Mouse (Mus musculus) heart, postnatal 0 days (tissue): ENCODE measurements around the gene Kyat1. TPM values are rescaled to one million over a fixed set of nuclear protein-coding genes. Genes with fewer than 3 reads are reported as not detected.

Experiments used
- ATAC-seq: fragments of 200-750 bp; cut with Nextera tagmentation; 2 replicates; pipeline ENCODE4 v1.8.0; 2017; ENCODE audit warnings: low read depth, moderate number of reproducible peaks, moderate library complexity; ENCODE audit not compliant: insufficient read depth
- DNase-seq: peaks from one replicate; pipeline ENCODE4 v3.0.0-alpha.2; 2016; ENCODE audit warnings: low spot score
- H3K27ac ChIP-seq: fragments of 300-500 bp; sonication (generic); 2 replicates; pipeline ENCODE4 v1.5.1; 2014; ENCODE audit warnings: low read depth, mild to moderate bottlenecking
- H3K27me3 ChIP-seq: fragments of 300-500 bp; sonication (generic); 2 replicates; pipeline ENCODE4 v1.6.1; 2014; ENCODE audit warnings: low read length, mixed read lengths; ENCODE audit not compliant: control insufficient read depth, insufficient read depth
- H3K36me3 ChIP-seq: fragments of 300-500 bp; sonication (generic); replicated peaks from 2 replicates; pipeline ENCODE4 v1.6.1; 2014; ENCODE audit warnings: low read length, mixed read lengths; ENCODE audit not compliant: control insufficient read depth, insufficient read depth
- H3K4me1 ChIP-seq: fragments of 300-500 bp; sonication (generic); 2 replicates; pipeline ENCODE4 v1.6.1; 2014; ENCODE audit warnings: antibody characterized with exemption; ENCODE audit not compliant: control insufficient read depth, insufficient read depth
- H3K4me2 ChIP-seq: fragments of 300-500 bp; sonication (generic); 2 replicates; pipeline ENCODE4 v1.6.1; 2014; ENCODE audit warnings: low read depth, mild to moderate bottlenecking, low read length, moderate library complexity
- H3K4me3 ChIP-seq: fragments of 300-500 bp; sonication (generic); 2 replicates; pipeline ENCODE4 v1.5.1; 2014; ENCODE audit warnings: low read depth, low read length
- H3K9ac ChIP-seq: fragments of 300-500 bp; sonication (generic); replicated peaks from 2 replicates; pipeline ENCODE4 v1.6.1; 2014; ENCODE audit warnings: low read depth, low read length, mixed read lengths
- H3K9me3 ChIP-seq: fragments of 300-500 bp; sonication (generic); replicated peaks from 2 replicates; pipeline ENCODE4 v1.6.1; 2016; ENCODE audit warnings: low read length; ENCODE audit not compliant: control insufficient read depth
- CTCF ChIP-seq: IDR thresholded peaks from 2 replicates; pipeline ENCODE4 v1.5.1; 2016; ENCODE audit warnings: antibody characterized with exemption, control low read depth, low read depth
- EP300 ChIP-seq: IDR thresholded peaks from 2 replicates; pipeline ENCODE4 v1.6.1; 2016; ENCODE audit warnings: antibody characterized with exemption, low read depth
- WGBS: fragments of 180-500 bp; shearing (Covaris S2); extraction: QIAGEN DNeasy Blood & Tissue Kit; methylation state at CpG from one replicate; pipeline ENCODE4 v1.1.7; 2014; 5-methylcytosine and 5-hydroxymethylcytosine counted together
- polyA plus RNA-seq: library from polyadenylated mRNA; unstranded; fragments of >200 nt; fragmentation: Nextera tagmentation; extraction: Ambion mirVana; gene quantifications from 2 replicates; pipeline ENCODE4 v1.2.1, GENCODE M21; 2015
- total RNA-seq: library from RNA; depleted of rRNA; stranded (reverse); fragments of >200 nt; gene quantifications from 2 replicates; pipeline ENCODE4 v1.2.3, GENCODE M21; 2014; ENCODE audit warnings: low replicate concordance

Kyat1 gene
- total and polyA plus RNA-seq, 2 experiments from 2014 or later = 50.7 to 76.8 TPM

- H3K27ac ChIP-seq = no peak overlapping the region
- TF ChIP-seq EP300 = no peak
- TF ChIP-seq CTCF = no peak
- WGBS = 69% methylated on average over 4 of the region's 4 CpGs
Measured at GRCm38 (mm10) chr2:30212169-30212545, 6.5 kb upstream of the Kyat1 start.

GRCm38 (mm10) chr2:30211408-30212168 is 5.9 kb upstream of the Kyat1 start:
- no peaks in the 10 kb centered on the region for H3K27me3 ChIP-seq
- H3K27ac ChIP-seq = no peak overlapping the region
- H3K9me3 ChIP-seq = no peaks in the 10 kb centered on the region
- H3K9ac ChIP-seq = no peak overlapping the region
- no peak overlapping the region for H3K4me2 ChIP-seq
- no peak for ATAC-seq
- H3K4me1 ChIP-seq = peaks cover 1% of the 10 kb centered on the region
- no peaks in the 10 kb centered on the region for H3K36me3 ChIP-seq
- TF ChIP-seq EP300 (no peak), CTCF (no peak)
- 62% methylated on average over 6 of the region's 6 CpGs for WGBS
- H3K4me3 ChIP-seq = no peak overlapping the region
- DNase-seq = no peak

More at GRCm38 (mm10) chr2:30212169-30212545, 6.5 kb upstream of the Kyat1 start:
- DNase-seq = no peak
- Histone ChIP-seq H3K27me3 (no peaks in the 10 kb centered on the region), H3K4me3 (no peak overlapping the region), H3K36me3 (no peaks in the 10 kb centered on the region), H3K4me2 (no peak overlapping the region), H3K9me3 (no peaks in the 10 kb centered on the region), H3K9ac (no peak overlapping the region), H3K4me1 (no peaks in the 10 kb centered on the region)
- ATAC-seq = no peak

- H3K4me3 ChIP-seq = no peak overlapping the region
- H3K4me2 ChIP-seq = no peak overlapping the region
- H3K27me3 ChIP-seq = no peaks in the 10 kb centered on the region
- H3K9me3 ChIP-seq = no peaks in the 10 kb centered on the region
- H3K4me1 ChIP-seq = peaks cover 15% of the 10 kb centered on the region
- TF ChIP-seq EP300 (no peak), CTCF (no peak)
- no peak overlapping the region for H3K9ac ChIP-seq
- DNase-seq (no peak), ATAC-seq (no peak)
- no peaks in the 10 kb centered on the region for H3K36me3 ChIP-seq
- WGBS = 62% methylated on average over 5 of the region's 5 CpGs
- no peak overlapping the region for H3K27ac ChIP-seq
Measured at GRCm38 (mm10) chr2:30207886-30208285, 2.2 kb upstream of the Kyat1 start.

GRCm38 (mm10) chr2:30207401-30207800 is 1.8 kb upstream of the Kyat1 start:
- ATAC-seq (no peak), DNase-seq (no peak)
- peaks cover 15% of the 10 kb centered on the region for H3K4me1 ChIP-seq
- no peaks in the 10 kb centered on the region for H3K36me3 ChIP-seq
- H3K4me3 ChIP-seq = no peak overlapping the region
- WGBS = 61% methylated on average over 4 of the region's 4 CpGs
- no peak for TF ChIP-seq EP300
- H3K9ac ChIP-seq = no peak overlapping the region
- H3K9me3 ChIP-seq = no peaks in the 10 kb centered on the region
- H3K27me3 ChIP-seq = no peaks in the 10 kb centered on the region
- no peak overlapping the region for H3K27ac ChIP-seq
- H3K4me2 ChIP-seq = no peak overlapping the region

- peak overlapping the region; percentile 68 for H3K9ac ChIP-seq
Measured at GRCm38 (mm10) chr2:30205255-30205628, 405 bp downstream of the Kyat1 start.

GRCm38 (mm10) chr2:30203439-30203838 is 2.2 kb downstream of the Kyat1 start:
- ATAC-seq = no peak
- Histone ChIP-seq H3K9ac (no peak overlapping the region), H3K4me1 (peaks cover 24% of the 10 kb centered on the region), H3K4me2 (no peak overlapping the region), H3K27ac (no peak overlapping the region), H3K4me3 (no peak overlapping the region), H3K36me3 (no peaks in the 10 kb centered on the region), H3K27me3 (no peaks in the 10 kb centered on the region), H3K9me3 (no peaks in the 10 kb centered on the region)
- 76% methylated on average over 7 of the region's 7 CpGs for WGBS
- TF ChIP-seq EP300 (no peak), CTCF (peak; percentile 29)
- DNase-seq = no peak

More at GRCm38 (mm10) chr2:30205255-30205628, 405 bp downstream of the Kyat1 start:
- Histone ChIP-seq H3K4me3 (peak overlapping the region; percentile 73), H3K4me1 (peaks cover 22% of the 10 kb centered on the region), H3K9me3 (no peaks in the 10 kb centered on the region), H3K4me2 (peak overlapping the region; percentile 93), H3K27ac (peak overlapping the region; percentile 77), H3K36me3 (no peaks in the 10 kb centered on the region), H3K27me3 (no peaks in the 10 kb centered on the region)
- under 1% methylated on average over 13 of the region's 13 CpGs for WGBS
- DNase-seq = no peak
- TF ChIP-seq CTCF (no peak), EP300 (no peak)
- ATAC-seq = peak; percentile 14
